Mouse (Mus musculus) limb, embryonic 12.5 days (tissue): ENCODE results near the gene Sct. TPM values are rescaled to one million over a fixed set of nuclear protein-coding genes. Genes with fewer than 3 reads are reported as not detected.

ENCODE experiments used
- ATAC-seq: fragments of 200-750 bp; cut with Nextera tagmentation; 2 replicates; pipeline ENCODE4 v1.8.0; 2017; ENCODE audit warnings: low read depth, moderate TSS enrichment; ENCODE audit not compliant: insufficient number of reproducible peaks, insufficient read depth, low FRiP score, low TSS enrichment
- H3K27ac ChIP-seq: fragments of 300-500 bp; sonication (generic); 2 replicates; pipeline ENCODE4 v1.5.1; 2016; ENCODE audit warnings: mild to moderate bottlenecking, moderate library complexity
- H3K27me3 ChIP-seq: fragments of 300-500 bp; sonication (generic); 2 replicates; pipeline ENCODE4 v1.6.1; 2016; ENCODE audit warnings: mild to moderate bottlenecking, moderate library complexity
- H3K36me3 ChIP-seq: fragments of 300-500 bp; sonication (generic); 2 replicates; pipeline ENCODE4 v1.6.1; 2016; ENCODE audit warnings: mild to moderate bottlenecking, moderate library complexity
- H3K4me1 ChIP-seq: fragments of 300-500 bp; sonication (generic); replicated peaks from 2 replicates; pipeline ENCODE4 v1.6.1; 2016
- H3K4me2 ChIP-seq: fragments of 300-500 bp; sonication (generic); 2 replicates; pipeline ENCODE4 v1.6.1; 2016; ENCODE audit warnings: mild to moderate bottlenecking, moderate library complexity
- H3K4me3 ChIP-seq: fragments of 300-500 bp; sonication (generic); replicated peaks from 2 replicates; pipeline ENCODE4 v1.5.1; 2016; ENCODE audit warnings: mild to moderate bottlenecking
- H3K9ac ChIP-seq: fragments of 300-500 bp; sonication (generic); replicated peaks from 2 replicates; pipeline ENCODE4 v1.6.1; 2016; ENCODE audit warnings: mild to moderate bottlenecking, moderate library complexity
- H3K9me3 ChIP-seq: fragments of 300-500 bp; sonication (generic); 2 replicates; pipeline ENCODE4 v1.6.1; 2016; ENCODE audit warnings: mild to moderate bottlenecking, moderate library complexity
- WGBS: fragments of 180-500 bp; shearing (Covaris S2); methylation state at CpG from one replicate; pipeline ENCODE4 v1.1.7; 2016; 5-methylcytosine and 5-hydroxymethylcytosine counted together
- polyA plus RNA-seq: library from polyadenylated mRNA; unstranded; fragments of >200 nt; fragmentation: Nextera tagmentation; extraction: Ambion mirVana; gene quantifications from 2 replicates; pipeline ENCODE4 v1.2.1, GENCODE M21; 2016

Sct gene
- polyA plus RNA-seq, 1 experiment from 2014 or later, result 10.5 TPM

GRCm38 (mm10) chr7:141304537-141304936 is 25.6 kb upstream of the Sct start:
- Histone ChIP-seq H3K4me2 (no peak overlapping the region), H3K36me3 (peaks cover 98% of the 10 kb centered on the region), H3K27me3 (no peaks in the 10 kb centered on the region), H3K27ac (no peak overlapping the region), H3K9ac (no peak overlapping the region), H3K9me3 (no peaks in the 10 kb centered on the region), H3K4me1 (no peaks in the 10 kb centered on the region), H3K4me3 (no peak overlapping the region)
- no peak for ATAC-seq
- WGBS, result 80% methylated on average over 4 of the region's 4 CpGs

- no peak overlapping the region for H3K9ac ChIP-seq
- H3K36me3 ChIP-seq, result peaks cover 94% of the 10 kb centered on the region
- H3K27me3 ChIP-seq, result no peaks in the 10 kb centered on the region
- H3K27ac ChIP-seq, result no peak overlapping the region
- H3K4me3 ChIP-seq, result no peak overlapping the region
- no peaks in the 10 kb centered on the region for H3K9me3 ChIP-seq
- no peaks in the 10 kb centered on the region for H3K4me1 ChIP-seq
- ATAC-seq, result no peak
- H3K4me2 ChIP-seq, result no peak overlapping the region
- WGBS, result 94% methylated on average over 1 of the region's 1 CpGs
Measured at GRCm38 (mm10) chr7:141302702-141303268, 23.9 kb upstream of the Sct start.

- H3K9me3 ChIP-seq, result no peaks in the 10 kb centered on the region
- WGBS, result 96% methylated on average over 9 of the region's 9 CpGs
- no peak overlapping the region for H3K9ac ChIP-seq
- H3K4me3 ChIP-seq, result no peak overlapping the region
- no peak for ATAC-seq
- H3K4me2 ChIP-seq, result no peak overlapping the region
- no peak overlapping the region for H3K27ac ChIP-seq
- H3K4me1 ChIP-seq, result no peaks in the 10 kb centered on the region
- H3K27me3 ChIP-seq, result peaks cover 2% of the 10 kb centered on the region
- peaks cover 94% of the 10 kb centered on the region for H3K36me3 ChIP-seq
Measured at GRCm38 (mm10) chr7:141301386-141301785, 22.5 kb upstream of the Sct start.

- Histone ChIP-seq H3K4me1 (peaks cover 7% of the 10 kb centered on the region), H3K4me3 (no peak overlapping the region), H3K27ac (no peak overlapping the region), H3K9me3 (no peaks in the 10 kb centered on the region), H3K4me2 (no peak overlapping the region), H3K9ac (no peak overlapping the region), H3K27me3 (peaks cover 24% of the 10 kb centered on the region), H3K36me3 (peaks cover 74% of the 10 kb centered on the region)
- no peak for ATAC-seq
- 95% methylated on average over 8 of the region's 8 CpGs for WGBS
Measured at GRCm38 (mm10) chr7:141299175-141299574, 20.2 kb upstream of the Sct start.

GRCm38 (mm10) chr7:141297926-141298650 is 19.2 kb upstream of the Sct start:
- H3K36me3 ChIP-seq, result peaks cover 63% of the 10 kb centered on the region
- H3K9ac ChIP-seq, result no peak overlapping the region
- H3K9me3 ChIP-seq, result no peaks in the 10 kb centered on the region
- no peak for ATAC-seq
- no peak overlapping the region for H3K4me2 ChIP-seq
- H3K4me1 ChIP-seq, result peaks cover 15% of the 10 kb centered on the region
- peaks cover 35% of the 10 kb centered on the region for H3K27me3 ChIP-seq
- no peak overlapping the region for H3K4me3 ChIP-seq
- WGBS, result 70% methylated on average over 3 of the region's 3 CpGs
- H3K27ac ChIP-seq, result no peak overlapping the region

GRCm38 (mm10) chr7:141294479-141294878 is 15.5 kb upstream of the Sct start:
- 7% methylated on average over 22 of the region's 22 CpGs for WGBS
- H3K27ac ChIP-seq, result no peak overlapping the region
- peak overlapping the region; percentile 55; the same call in 1 of the 2 replicates for H3K9ac ChIP-seq
- H3K4me3 ChIP-seq, result peak overlapping the region; percentile 44
- no peaks in the 10 kb centered on the region for H3K9me3 ChIP-seq
- H3K36me3 ChIP-seq, result peaks cover 29% of the 10 kb centered on the region
- ATAC-seq, result no peak
- H3K27me3 ChIP-seq, result peaks cover 67% of the 10 kb centered on the region
- peaks cover 31% of the 10 kb centered on the region for H3K4me1 ChIP-seq
- H3K4me2 ChIP-seq, result peak overlapping the region; percentile 76

- ATAC-seq, result no peak
Measured at GRCm38 (mm10) chr7:141293852-141294471, 15.0 kb upstream of the Sct start.

GRCm38 (mm10) chr7:141292583-141293388 is 13.9 kb upstream of the Sct start:
- Histone ChIP-seq H3K27ac (no peak overlapping the region), H3K9ac (peak overlapping the region; percentile 45; the same call in 1 of the 2 replicates)

More at GRCm38 (mm10) chr7:141293852-141294471, 15.0 kb upstream of the Sct start:
- Histone ChIP-seq H3K27me3 (peaks cover 67% of the 10 kb centered on the region), H3K27ac (no peak overlapping the region), H3K4me3 (peak overlapping the region; percentile 44), H3K9ac (peak overlapping the region; percentile 55), H3K4me1 (peaks cover 31% of the 10 kb centered on the region), H3K36me3 (peaks cover 24% of the 10 kb centered on the region), H3K4me2 (peak overlapping the region; percentile 76), H3K9me3 (no peaks in the 10 kb centered on the region)
- WGBS, result 1% methylated on average over 53 of the region's 53 CpGs

GRCm38 (mm10) chr7:141291921-141292582 is 13.1 kb upstream of the Sct start, which contains the start of gene Drd4:
Drd4 (plus strand) TSS chr7:141292006.
- H3K27ac ChIP-seq, result no peak within 1 kb of the TSS
- H3K4me3 ChIP-seq, result peak within 1 kb of the TSS; percentile 59
- peak within 1 kb of the TSS; percentile 97 for H3K4me2 ChIP-seq
- ATAC-seq, result 0 out of 2 replicates have a peak, but pooled peaks have one; percentile 41
- peak within 1 kb of the TSS; percentile 70 for H3K9ac ChIP-seq
- no peaks in the 10 kb centered on the region for H3K9me3 ChIP-seq
- peaks cover 67% of the 10 kb centered on the region for H3K27me3 ChIP-seq
- H3K4me1 ChIP-seq, result peaks cover 31% of the 10 kb centered on the region
- peaks cover 8% of the 10 kb centered on the region; the same call in 1 of the 2 replicates for H3K36me3 ChIP-seq
- 2% methylated on average over 46 of the region's 46 CpGs for WGBS

More at GRCm38 (mm10) chr7:141292583-141293388, 13.9 kb upstream of the Sct start:
- Histone ChIP-seq H3K36me3 (peaks cover 15% of the 10 kb centered on the region), H3K4me3 (peak overlapping the region; percentile 59), H3K9me3 (no peaks in the 10 kb centered on the region), H3K4me1 (peaks cover 31% of the 10 kb centered on the region), H3K4me2 (peak overlapping the region; percentile 97), H3K27me3 (peaks cover 67% of the 10 kb centered on the region)
- 35% methylated on average over 15 of the region's 15 CpGs for WGBS
- ATAC-seq, result no peak

GRCm38 (mm10) chr7:141288042-141288441 is 9.1 kb upstream of the Sct start:
- H3K27me3 ChIP-seq, result peaks cover 32% of the 10 kb centered on the region
- no peak for ATAC-seq
- no peak overlapping the region for H3K4me3 ChIP-seq
- no peak overlapping the region for H3K27ac ChIP-seq
- H3K36me3 ChIP-seq, result no peaks in the 10 kb centered on the region
- peaks cover 16% of the 10 kb centered on the region for H3K4me1 ChIP-seq
- H3K4me2 ChIP-seq, result no peak overlapping the region
- no peaks in the 10 kb centered on the region for H3K9me3 ChIP-seq
- H3K9ac ChIP-seq, result no peak overlapping the region
- 80% methylated on average over 3 of the region's 3 CpGs for WGBS
